Mouse (Mus musculus) embryonic fibroblast, embryonic 13.5 days (primary cell): ENCODE measurements around the gene Hcn2. TPM values are rescaled to one million over a fixed set of nuclear protein-coding genes. Genes with fewer than 3 reads are reported as not detected.

ENCODE experiments used
- H3K27ac ChIP-seq: 2 replicates; pipeline ENCODE4 v1.5.1; 2012; ENCODE audit warnings: low read length, control low read depth, inconsistent platforms; ENCODE audit not compliant: insufficient read depth
- H3K4me1 ChIP-seq: 2 replicates; pipeline ENCODE4 v1.6.1; 2011; ENCODE audit warnings: low read length; ENCODE audit not compliant: control insufficient read depth, insufficient read depth
- H3K4me3 ChIP-seq: 2 replicates; pipeline ENCODE4 v1.5.1; 2011; ENCODE audit warnings: mild to moderate bottlenecking, control low read depth, low read length; ENCODE audit not compliant: insufficient read depth
- CTCF ChIP-seq: IDR thresholded peaks from 2 replicates; pipeline ENCODE4 v1.5.1; 2011; ENCODE audit warnings: mild to moderate bottlenecking, control low read depth, low read length, moderate library complexity, borderline replicate concordance; ENCODE audit not compliant: insufficient read depth
- POLR2A ChIP-seq: IDR thresholded peaks from 2 replicates; pipeline ENCODE4 v1.6.1; 2011; ENCODE audit warnings: low read depth, mild to moderate bottlenecking, control low read depth, low read length, moderate library complexity
- polyA plus RNA-seq: library from polyadenylated mRNA; stranded (reverse); fragments of >200 nt; gene quantifications from 2 replicates; pipeline ENCODE4 v1.2.4, GENCODE M21; 2011; ENCODE audit warnings: low read depth; ENCODE audit not compliant: missing spikeins, insufficient read length

Hcn2 gene
- polyA plus RNA-seq, 1 experiment = 0.91 TPM

- TF ChIP-seq POLR2A = no peak
- no peak for TF ChIP-seq CTCF
- H3K27ac ChIP-seq = no peak overlapping the region
- H3K4me3 ChIP-seq = no peak overlapping the region
- peaks cover 9% of the 10 kb centered on the region for H3K4me1 ChIP-seq
Observed at GRCm38 (mm10) chr10:79686691-79687090, 29.7 kb upstream of the Hcn2 start.

GRCm38 (mm10) chr10:79687513-79687912 lies 28.9 kb upstream of the Hcn2 start:
- TF ChIP-seq CTCF (no peak), POLR2A (no peak)
- H3K4me3 ChIP-seq = no peak overlapping the region
- peaks cover 9% of the 10 kb centered on the region for H3K4me1 ChIP-seq
- no peak overlapping the region for H3K27ac ChIP-seq

DNA sequence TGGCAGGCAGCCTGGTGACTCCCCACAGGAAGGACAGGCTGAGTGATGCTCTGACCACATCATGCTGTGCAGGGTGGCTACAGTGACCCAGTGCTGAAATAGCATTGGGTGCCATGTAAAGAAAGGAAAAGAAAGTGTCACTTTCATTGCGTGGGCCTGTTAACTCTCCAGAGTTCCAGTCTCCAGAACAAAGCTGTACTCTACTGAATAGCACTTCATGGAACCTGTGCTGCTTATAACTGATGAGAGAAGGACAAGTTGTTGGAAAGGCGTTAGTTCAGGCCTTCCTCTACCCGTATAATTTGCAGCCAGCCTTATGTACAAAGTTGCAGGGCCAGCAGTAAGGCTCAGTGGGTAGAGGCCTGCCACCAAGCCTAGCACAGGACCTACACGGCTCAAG lies 27.7 kb upstream of the Hcn2 start, which contains the start of gene Gzmm:
Gene Gzmm (plus strand): TSS at position 301 of the 400 bp plus-strand sequence.
- Histone ChIP-seq H3K4me3 (no peak within 1 kb of the TSS), H3K27ac (no peak within 1 kb of the TSS), H3K4me1 (peaks cover 9% of the 10 kb centered on the region)
- TF ChIP-seq POLR2A (no peak), CTCF (no peak)

DNA sequence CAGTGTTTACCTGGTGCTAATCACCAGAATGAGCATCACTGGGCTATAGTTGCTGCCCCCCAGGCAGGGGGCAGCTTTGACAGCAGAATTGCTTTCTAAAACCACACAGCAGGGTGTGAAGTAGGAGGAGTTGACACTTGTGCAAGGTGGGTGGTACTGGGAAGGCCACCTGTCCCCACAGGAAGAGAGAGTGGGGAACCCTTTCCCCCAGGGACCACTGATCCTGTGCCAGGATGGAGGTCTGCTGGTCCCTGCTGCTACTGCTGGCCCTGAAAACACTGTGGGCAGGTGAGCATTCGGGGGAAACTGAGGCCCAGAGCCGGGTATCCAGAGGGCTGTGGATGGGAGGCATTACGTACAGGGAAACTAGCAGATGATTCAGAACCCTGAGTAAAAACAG lies 27.3 kb upstream of the Hcn2 start:
- Histone ChIP-seq H3K4me1 (peaks cover 5% of the 10 kb centered on the region), H3K27ac (no peak overlapping the region), H3K4me3 (no peak overlapping the region)
- TF ChIP-seq CTCF (no peak), POLR2A (no peak)

GRCm38 (mm10) chr10:79691986-79692548 lies 24.4 kb upstream of the Hcn2 start:
- Histone ChIP-seq H3K4me1 (peaks cover 10% of the 10 kb centered on the region; the same call in 1 of the 2 replicates), H3K27ac (no peak overlapping the region), H3K4me3 (no peak overlapping the region)
- TF ChIP-seq CTCF = no peak

DNA sequence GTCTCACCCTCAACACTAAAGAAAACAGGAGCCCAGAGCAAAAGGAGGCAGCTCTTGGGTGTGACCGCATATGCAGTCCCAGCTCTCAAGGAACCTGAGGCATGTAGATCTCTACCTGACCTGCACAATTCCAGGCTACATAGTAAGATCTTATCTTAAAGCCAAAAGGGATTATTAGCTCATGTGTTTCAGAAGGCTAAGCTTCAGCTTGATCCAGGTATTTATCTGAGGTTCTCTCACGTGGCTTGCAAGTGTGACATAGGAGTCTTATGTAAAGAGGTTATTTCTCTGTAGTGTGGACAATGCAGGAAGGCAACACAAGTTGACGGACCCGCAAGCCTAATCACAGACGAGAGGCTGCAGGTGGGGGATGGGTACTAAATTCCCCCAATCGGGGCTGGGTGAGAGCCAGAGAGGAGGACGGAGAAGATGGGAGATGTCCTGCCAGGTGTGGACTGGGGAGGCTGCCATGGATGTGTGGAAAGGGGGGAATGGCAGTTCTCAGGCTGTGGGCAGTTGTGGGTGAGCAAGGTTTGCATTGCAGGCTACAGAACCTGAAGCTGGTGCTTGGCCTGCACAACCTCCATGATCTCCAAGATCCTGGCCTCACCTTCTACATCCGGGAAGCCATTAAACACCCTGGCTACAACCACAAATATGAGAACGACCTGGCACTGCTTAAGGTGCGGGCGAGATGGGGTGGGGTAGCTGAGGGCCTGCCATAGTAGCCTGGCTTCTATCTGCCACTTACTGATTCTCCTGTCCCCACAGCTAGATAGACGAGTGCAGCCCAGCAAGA lies 22.7 kb upstream of the Hcn2 start:
- no peak overlapping the region for H3K27ac ChIP-seq
- no peak for TF ChIP-seq CTCF
- no peak for TF ChIP-seq POLR2A
- H3K4me3 ChIP-seq = no peak overlapping the region
- H3K4me1 ChIP-seq = peaks cover 10% of the 10 kb centered on the region; the same call in 1 of the 2 replicates

DNA sequence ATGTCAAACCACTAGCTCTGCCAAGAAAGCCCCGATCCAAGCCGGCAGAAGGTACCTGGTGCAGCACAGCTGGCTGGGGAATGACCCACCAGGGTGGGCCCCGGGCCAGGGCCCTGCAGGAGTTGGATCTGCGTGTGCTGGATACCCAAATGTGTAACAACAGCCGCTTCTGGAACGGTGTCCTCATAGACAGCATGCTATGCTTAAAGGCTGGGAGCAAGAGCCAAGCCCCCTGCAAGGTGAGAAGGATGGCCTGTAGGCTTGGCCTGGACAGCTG lies 22.1 kb upstream of the Hcn2 start:
- H3K27ac ChIP-seq = no peak overlapping the region
- no peak overlapping the region for H3K4me3 ChIP-seq
- TF ChIP-seq POLR2A = no peak
- TF ChIP-seq CTCF = no peak
- peaks cover 10% of the 10 kb centered on the region; the same call in 1 of the 2 replicates for H3K4me1 ChIP-seq

DNA sequence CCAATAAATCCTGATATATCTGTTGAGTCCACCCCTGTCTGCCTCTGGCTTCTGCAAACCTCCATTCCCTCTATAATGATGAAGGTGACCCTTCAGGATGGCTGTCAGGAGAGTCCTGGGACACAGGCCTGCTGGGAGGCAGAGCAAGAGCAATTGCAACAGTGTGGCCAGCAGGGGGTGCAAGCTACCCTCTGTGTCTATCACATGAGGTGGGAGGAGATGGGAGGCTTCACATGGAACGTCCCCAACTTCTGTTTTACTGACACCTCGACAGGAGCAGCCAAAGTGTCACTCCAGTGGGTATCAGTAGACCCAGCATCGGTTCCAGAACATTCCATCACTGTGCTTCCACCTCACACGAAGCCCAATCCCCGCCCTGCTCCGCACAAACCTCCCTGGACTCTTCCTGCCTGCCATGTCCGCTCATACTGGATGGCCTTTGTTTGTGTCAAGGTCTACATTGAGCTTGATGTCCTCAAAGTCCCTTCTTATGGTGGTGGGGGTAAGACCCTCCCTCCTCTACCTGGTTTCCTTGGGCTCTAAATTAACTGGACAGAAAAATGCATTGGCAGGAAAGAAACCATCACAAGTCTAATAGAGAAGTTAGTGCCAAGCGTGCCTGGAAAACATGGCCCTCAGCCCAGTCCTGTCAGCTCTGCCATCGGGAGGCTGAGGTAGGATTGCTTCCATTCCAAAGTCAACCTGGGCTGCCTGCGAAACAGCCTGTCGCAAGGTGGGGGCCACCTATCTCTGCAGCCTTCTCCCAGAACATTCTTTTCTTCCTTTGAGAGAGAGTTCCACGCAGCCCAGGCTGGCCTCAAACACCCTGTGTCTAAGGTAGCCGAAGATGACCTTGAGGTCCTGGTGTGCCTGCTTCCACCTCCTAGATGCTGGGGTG lies 21.0 kb upstream of the Hcn2 start:
- TF ChIP-seq POLR2A (no peak), CTCF (peak; percentile 93)
- no peak overlapping the region for H3K4me3 ChIP-seq
- peak overlapping the region; percentile 59 for H3K27ac ChIP-seq
- peaks cover 10% of the 10 kb centered on the region; the same call in 1 of the 2 replicates for H3K4me1 ChIP-seq

DNA sequence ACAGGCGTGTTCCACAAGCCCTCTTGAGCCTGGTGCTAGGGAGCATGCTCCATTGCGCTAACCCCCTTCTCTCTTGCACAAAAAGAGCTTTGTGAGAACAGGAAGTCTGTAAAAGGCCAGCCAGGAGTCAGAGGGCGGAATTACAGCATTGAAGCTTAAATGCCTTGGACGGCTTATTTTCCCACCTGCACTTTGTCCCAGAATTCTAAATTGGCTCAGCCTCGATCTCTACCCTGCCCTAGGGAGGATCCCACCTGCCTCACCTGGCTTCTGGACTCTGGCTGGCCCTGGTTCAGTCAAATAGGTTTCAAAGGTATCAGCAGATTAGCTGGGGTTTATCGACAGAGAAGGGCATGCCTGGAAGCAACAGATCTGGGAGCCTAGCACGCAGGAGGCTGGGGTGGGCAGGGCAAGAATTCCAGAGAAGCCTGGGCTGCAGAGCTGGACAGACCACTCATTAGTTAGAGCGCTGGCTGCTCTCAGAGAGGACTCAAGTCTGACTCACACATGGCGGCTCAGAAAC lies 20.2 kb upstream of the Hcn2 start:
- peak overlapping the region; percentile 59 for H3K27ac ChIP-seq

More for the DNA sequence above, 20.2 kb upstream of the Hcn2 start:
- no peak overlapping the region for H3K4me3 ChIP-seq
- H3K4me1 ChIP-seq = peaks cover 10% of the 10 kb centered on the region; the same call in 1 of the 2 replicates
- TF ChIP-seq POLR2A (no peak), CTCF (no peak)
